Mouse (Mus musculus): Measurements from ENCODE around the gene Pglyrp2. TPM values are rescaled to one million over a fixed set of nuclear protein-coding genes. Genes with fewer than 3 reads are reported as not detected.

The Pglyrp2 gene
- polyA plus RNA-seq, 1 experiment from 2014 or later = not detected

GRCm38 (mm10) chr17:32376475-32376874 is 47.5 kb downstream of the Pglyrp2 start:
- H3K27ac ChIP-seq (replicated peaks; ENCODE audit: low read depth, low read length) = no peak overlapping the region
- 92% methylated on average over 15 of the region's 15 CpGs for WGBS
- H3K36me3 ChIP-seq (ENCODE audit: control insufficient read depth, insufficient read depth, low read length) = peaks cover 32% of the 10 kb centered on the region
- H3K4me2 ChIP-seq (ENCODE audit: low read length) = no peak overlapping the region
- ATAC-seq (ENCODE audit: low FRiP score, low TSS enrichment) (no peak), DNase-seq (no peak)
- H3K27me3 ChIP-seq (ENCODE audit: control insufficient read depth, insufficient read depth, low read length) = no peaks in the 10 kb centered on the region
- H3K9me3 ChIP-seq (ENCODE audit: control insufficient read depth, low read length) = no peaks in the 10 kb centered on the region
- no peaks in the 10 kb centered on the region for H3K4me1 ChIP-seq (ENCODE audit: control insufficient read depth, insufficient read depth, low read length)
- no peak overlapping the region for H3K4me3 ChIP-seq (replicated peaks; ENCODE audit: low read depth, low read length)
- no peak overlapping the region for H3K9ac ChIP-seq (replicated peaks; ENCODE audit: low read length)

GRCm38 (mm10) chr17:32368991-32369578 is 54.9 kb downstream of the Pglyrp2 start:
- H3K4me1 ChIP-seq (ENCODE audit: control insufficient read depth, insufficient read depth, low read length) = peaks cover 4% of the 10 kb centered on the region; the same call in 1 of the 2 replicates
- no peak overlapping the region for H3K9ac ChIP-seq (replicated peaks; ENCODE audit: low read length)
- H3K27me3 ChIP-seq (ENCODE audit: control insufficient read depth, insufficient read depth, low read length) = no peaks in the 10 kb centered on the region
- no peak for DNase-seq
- 18% methylated on average over 12 of the region's 17 CpGs for WGBS
- no peaks in the 10 kb centered on the region for H3K9me3 ChIP-seq (ENCODE audit: control insufficient read depth, low read length)
- peaks cover 12% of the 10 kb centered on the region for H3K36me3 ChIP-seq (ENCODE audit: control insufficient read depth, insufficient read depth, low read length)
- ATAC-seq (ENCODE audit: low FRiP score, low TSS enrichment) = no peak
- H3K4me2 ChIP-seq (ENCODE audit: low read length) = peak overlapping the region; percentile 35
- H3K4me3 ChIP-seq (replicated peaks; ENCODE audit: low read depth, low read length) = no peak overlapping the region; the same call in 1 of the 2 replicates
- no peak overlapping the region for H3K27ac ChIP-seq (replicated peaks; ENCODE audit: low read depth, low read length)

- no peak overlapping the region for H3K4me2 ChIP-seq (ENCODE audit: low read length)
- H3K9ac ChIP-seq (replicated peaks; ENCODE audit: low read length) = no peak overlapping the region
- H3K4me1 ChIP-seq (ENCODE audit: control insufficient read depth, insufficient read depth, low read length) = peaks cover 12% of the 10 kb centered on the region
- H3K27ac ChIP-seq (replicated peaks; ENCODE audit: low read depth, low read length) = no peak overlapping the region
- peaks cover 13% of the 10 kb centered on the region for H3K36me3 ChIP-seq (ENCODE audit: control insufficient read depth, insufficient read depth, low read length)
- H3K9me3 ChIP-seq (ENCODE audit: control insufficient read depth, low read length) = no peaks in the 10 kb centered on the region
- DNase-seq (no peak), ATAC-seq (ENCODE audit: low FRiP score, low TSS enrichment) (no peak)
- no peaks in the 10 kb centered on the region for H3K27me3 ChIP-seq (ENCODE audit: control insufficient read depth, insufficient read depth, low read length)
- H3K4me3 ChIP-seq (replicated peaks; ENCODE audit: low read depth, low read length) = no peak overlapping the region
- 91% methylated on average over 11 of the region's 11 CpGs for WGBS
These were observed 56.3 kb downstream of the Pglyrp2 start for GRCm38 (mm10) chr17:32367706-32368105.

GRCm38 (mm10) chr17:32365296-32365695 is 58.7 kb downstream of the Pglyrp2 start:
- Histone ChIP-seq H3K27ac (replicated peaks; ENCODE audit: low read depth, low read length) (no peak overlapping the region), H3K4me1 (ENCODE audit: control insufficient read depth, insufficient read depth, low read length) (peaks cover 14% of the 10 kb centered on the region), H3K9me3 (ENCODE audit: control insufficient read depth, low read length) (no peaks in the 10 kb centered on the region), H3K4me2 (ENCODE audit: low read length) (no peak overlapping the region), H3K36me3 (ENCODE audit: control insufficient read depth, insufficient read depth, low read length) (peaks cover 36% of the 10 kb centered on the region), H3K9ac (replicated peaks; ENCODE audit: low read length) (no peak overlapping the region), H3K27me3 (ENCODE audit: control insufficient read depth, insufficient read depth, low read length) (no peaks in the 10 kb centered on the region), H3K4me3 (replicated peaks; ENCODE audit: low read depth, low read length) (no peak overlapping the region)
- 86% methylated on average over 1 of the region's 1 CpGs for WGBS
- DNase-seq = no peak
- no peak for ATAC-seq (ENCODE audit: low FRiP score, low TSS enrichment)

GRCm38 (mm10) chr17:32364850-32365249 is 59.1 kb downstream of the Pglyrp2 start:
- 73% methylated on average over 5 of the region's 5 CpGs for WGBS
- H3K36me3 ChIP-seq (ENCODE audit: control insufficient read depth, insufficient read depth, low read length) = peaks cover 40% of the 10 kb centered on the region
- H3K4me2 ChIP-seq (ENCODE audit: low read length) = peak overlapping the region; percentile 87
- H3K4me1 ChIP-seq (ENCODE audit: control insufficient read depth, insufficient read depth, low read length) = peaks cover 14% of the 10 kb centered on the region
- peak overlapping the region; percentile 99 for H3K9ac ChIP-seq (replicated peaks; ENCODE audit: low read length)
- H3K4me3 ChIP-seq (replicated peaks; ENCODE audit: low read depth, low read length) = peak overlapping the region; percentile 92
- ATAC-seq (ENCODE audit: low FRiP score, low TSS enrichment) = peak; percentile 28; the same call in 1 of the 2 replicates
- H3K9me3 ChIP-seq (ENCODE audit: control insufficient read depth, low read length) = no peaks in the 10 kb centered on the region
- peak overlapping the region; percentile 86 for H3K27ac ChIP-seq (replicated peaks; ENCODE audit: low read depth, low read length)
- no peak for DNase-seq
- no peaks in the 10 kb centered on the region for H3K27me3 ChIP-seq (ENCODE audit: control insufficient read depth, insufficient read depth, low read length)

GRCm38 (mm10) chr17:32364331-32364730 is 59.6 kb downstream of the Pglyrp2 start:
- H3K4me2 ChIP-seq (ENCODE audit: low read length) = peak overlapping the region; percentile 87
- peaks cover 14% of the 10 kb centered on the region for H3K4me1 ChIP-seq (ENCODE audit: control insufficient read depth, insufficient read depth, low read length)
- under 1% methylated on average over 46 of the region's 47 CpGs for WGBS
- peaks cover 45% of the 10 kb centered on the region for H3K36me3 ChIP-seq (ENCODE audit: control insufficient read depth, insufficient read depth, low read length)
- no peaks in the 10 kb centered on the region for H3K27me3 ChIP-seq (ENCODE audit: control insufficient read depth, insufficient read depth, low read length)
- peak overlapping the region; percentile 99 for H3K9ac ChIP-seq (replicated peaks; ENCODE audit: low read length)
- no peaks in the 10 kb centered on the region for H3K9me3 ChIP-seq (ENCODE audit: control insufficient read depth, low read length)
- ATAC-seq (ENCODE audit: low FRiP score, low TSS enrichment) (peak; percentile 94), DNase-seq (peak; percentile 98)
- peak overlapping the region; percentile 92 for H3K4me3 ChIP-seq (replicated peaks; ENCODE audit: low read depth, low read length)
- H3K27ac ChIP-seq (replicated peaks; ENCODE audit: low read depth, low read length) = peak overlapping the region; percentile 86

GRCm38 (mm10) chr17:32363821-32364301 is 60.1 kb downstream of the Pglyrp2 start:
- no peaks in the 10 kb centered on the region for H3K27me3 ChIP-seq (ENCODE audit: control insufficient read depth, insufficient read depth, low read length)
- H3K9me3 ChIP-seq (ENCODE audit: control insufficient read depth, low read length) = no peaks in the 10 kb centered on the region
- peak; percentile 41 for DNase-seq
- peaks cover 14% of the 10 kb centered on the region for H3K4me1 ChIP-seq (ENCODE audit: control insufficient read depth, insufficient read depth, low read length)
- 0% methylated on average over 44 of the region's 50 CpGs for WGBS
- peak overlapping the region; percentile 99 for H3K9ac ChIP-seq (replicated peaks; ENCODE audit: low read length)
- H3K4me2 ChIP-seq (ENCODE audit: low read length) = peak overlapping the region; percentile 87
- peak overlapping the region; percentile 92 for H3K4me3 ChIP-seq (replicated peaks; ENCODE audit: low read depth, low read length)
- ATAC-seq (ENCODE audit: low FRiP score, low TSS enrichment) = peak; percentile 61
- peak overlapping the region; percentile 86 for H3K27ac ChIP-seq (replicated peaks; ENCODE audit: low read depth, low read length)
- H3K36me3 ChIP-seq (ENCODE audit: control insufficient read depth, insufficient read depth, low read length) = peaks cover 50% of the 10 kb centered on the region

GRCm38 (mm10) chr17:32362686-32363085 is 61.3 kb downstream of the Pglyrp2 start:
- no peak for ATAC-seq (ENCODE audit: low FRiP score, low TSS enrichment)
- Histone ChIP-seq H3K9ac (replicated peaks; ENCODE audit: low read length) (no peak overlapping the region), H3K4me1 (ENCODE audit: control insufficient read depth, insufficient read depth, low read length) (peaks cover 14% of the 10 kb centered on the region), H3K4me2 (ENCODE audit: low read length) (peak overlapping the region; percentile 87), H3K4me3 (replicated peaks; ENCODE audit: low read depth, low read length) (peak overlapping the region; percentile 92), H3K27me3 (ENCODE audit: control insufficient read depth, insufficient read depth, low read length) (no peaks in the 10 kb centered on the region), H3K9me3 (ENCODE audit: control insufficient read depth, low read length) (no peaks in the 10 kb centered on the region), H3K36me3 (ENCODE audit: control insufficient read depth, insufficient read depth, low read length) (peaks cover 59% of the 10 kb centered on the region), H3K27ac (replicated peaks; ENCODE audit: low read depth, low read length) (no peak overlapping the region)
- DNase-seq = no peak
- 81% methylated on average over 4 of the region's 4 CpGs for WGBS

Data from midbrain, embryonic 14.5 days (tissue).